Mouse (Mus musculus) gastrocnemius, postnatal 10 days (tissue): ENCODE data around the gene Ankrd6. TPM values are rescaled to one million over a fixed set of nuclear protein-coding genes. Genes with fewer than 3 reads are reported as not detected.

Source experiments
- DNase-seq: peaks from one replicate; pipeline ENCODE4 v3.0.0; 2021; ENCODE audit warnings: mixed read lengths
- total RNA-seq, 2 experiments: library from RNA; stranded (reverse); gene quantifications; 2 replicates each; pipeline ENCODE4 v1.2.3; 2021

Gene Ankrd6
- total RNA-seq, 2 experiments from 2014 or later, result 2.9 to 3.5 TPM

DNA sequence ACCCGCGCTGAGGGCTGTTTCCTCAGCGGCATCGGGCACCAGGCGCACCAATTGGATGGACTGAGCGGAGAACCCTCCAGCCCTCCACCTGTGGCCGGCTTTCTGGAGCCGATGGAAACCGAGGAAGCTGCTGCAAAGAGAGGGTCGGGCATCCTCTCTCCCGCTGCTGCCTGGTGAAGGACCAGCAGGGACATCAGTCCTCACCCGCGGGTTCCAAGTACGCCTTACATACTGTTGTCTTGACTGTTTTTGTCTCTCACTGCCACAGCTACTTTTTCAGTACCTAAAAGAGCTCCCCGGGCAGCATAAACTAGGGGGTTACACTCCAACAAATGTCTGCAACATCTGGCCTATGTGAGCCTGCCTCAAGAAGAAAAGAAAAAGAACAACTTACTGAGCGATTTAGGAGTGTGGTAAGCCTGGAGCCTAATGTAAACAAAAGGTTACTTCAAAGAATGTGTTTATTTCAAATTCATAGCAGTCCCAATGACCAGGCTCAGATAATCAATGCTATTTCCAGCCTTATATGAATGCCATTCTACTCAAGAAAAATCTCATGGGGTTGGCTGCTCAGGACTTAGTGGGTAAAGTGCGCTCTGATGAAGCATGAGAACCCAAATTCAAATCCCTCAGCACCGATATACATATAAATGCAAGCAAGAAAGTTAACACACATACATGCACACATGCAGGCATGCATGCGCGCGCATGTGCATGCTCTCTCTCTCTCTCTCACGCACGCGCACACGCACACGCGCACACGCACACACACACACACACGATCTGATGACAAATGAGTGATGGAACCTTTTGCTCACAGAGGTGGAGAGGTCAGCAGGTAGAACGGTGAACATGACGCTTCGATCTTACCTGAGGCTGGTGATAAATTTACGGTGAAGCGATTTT is 647 bp upstream of the Ankrd6 start:
- DNase-seq, result no peak

DNA sequence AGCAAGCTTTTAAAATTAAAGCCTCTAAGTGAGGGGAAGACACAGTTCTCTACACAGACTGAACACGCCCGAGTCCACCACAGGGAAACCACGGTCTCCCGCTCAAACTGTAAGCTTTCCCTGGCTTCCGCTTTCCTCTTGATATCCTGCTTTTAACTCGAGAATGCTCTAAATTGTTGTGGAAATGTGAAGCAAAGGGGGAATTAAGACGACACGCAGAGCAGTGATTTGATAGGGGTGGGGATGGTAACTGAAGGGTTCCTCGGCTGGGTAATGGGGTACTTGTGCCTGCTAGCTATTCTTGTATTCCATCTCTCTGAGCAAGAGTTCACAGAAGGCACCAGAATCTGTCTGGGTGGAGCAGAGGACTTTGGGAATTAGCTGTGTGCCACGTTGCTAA is 1.9 kb downstream of the Ankrd6 start:
- no peak for DNase-seq

GRCm38 (mm10) chr4:32947631-32948030 is 3.0 kb downstream of the Ankrd6 start:
- DNase-seq, result no peak

DNA sequence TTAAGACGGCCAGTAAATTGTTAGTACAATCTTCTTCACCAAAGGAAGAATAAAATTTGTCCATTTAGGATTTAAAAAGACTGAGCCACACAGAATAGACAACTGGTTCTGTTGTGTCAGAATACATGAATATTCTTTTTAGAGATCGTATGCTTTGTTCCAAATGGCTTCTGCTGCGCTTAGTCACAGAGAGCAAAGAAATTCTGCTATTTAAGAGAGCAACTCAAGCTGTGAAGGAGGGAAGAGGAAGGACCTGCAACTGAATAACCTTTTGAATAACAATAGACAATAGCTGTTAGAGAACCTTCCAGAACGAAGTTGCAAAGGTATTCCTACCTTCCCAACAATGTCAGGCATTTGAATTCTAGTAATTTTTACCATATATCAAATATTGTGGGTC is 9.7 kb downstream of the Ankrd6 start:
- DNase-seq, result no peak

- DNase-seq, result no peak
These were observed 10.7 kb downstream of the Ankrd6 start for GRCm38 (mm10) chr4:32939964-32940363.

- DNase-seq, result no peak
These were observed 11.1 kb downstream of the Ankrd6 start for GRCm38 (mm10) chr4:32939521-32939920.

DNA sequence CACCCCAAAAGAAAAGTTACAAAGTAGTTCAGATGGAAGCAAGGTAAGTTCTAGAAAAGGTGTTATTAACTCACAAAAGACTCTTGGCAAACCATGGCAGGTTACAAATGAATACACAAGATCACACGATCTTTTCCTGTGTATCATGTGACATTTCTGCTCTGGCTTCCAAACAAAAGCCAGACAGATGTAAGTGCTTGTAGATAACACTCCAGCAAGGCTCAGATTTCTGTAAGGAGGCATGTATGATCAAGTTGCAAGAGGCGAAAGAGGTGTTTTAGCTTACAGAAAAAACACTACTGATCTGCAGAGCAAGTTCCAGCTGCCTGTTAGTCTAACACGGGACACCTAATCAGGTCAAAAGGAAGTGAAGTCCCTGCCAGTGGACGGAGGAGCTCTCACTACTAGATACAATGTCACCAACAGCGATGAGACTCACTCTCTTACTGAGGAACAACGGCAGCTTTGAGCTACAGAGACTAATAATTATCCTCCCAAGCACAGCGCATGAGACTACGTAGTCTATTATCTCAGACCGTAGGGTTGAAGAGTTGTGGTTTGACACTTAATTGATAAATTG is 13.8 kb downstream of the Ankrd6 start:
- DNase-seq, result no peak

- DNase-seq, result no peak
These were observed 18.6 kb downstream of the Ankrd6 start for GRCm38 (mm10) chr4:32932056-32932455.

DNA sequence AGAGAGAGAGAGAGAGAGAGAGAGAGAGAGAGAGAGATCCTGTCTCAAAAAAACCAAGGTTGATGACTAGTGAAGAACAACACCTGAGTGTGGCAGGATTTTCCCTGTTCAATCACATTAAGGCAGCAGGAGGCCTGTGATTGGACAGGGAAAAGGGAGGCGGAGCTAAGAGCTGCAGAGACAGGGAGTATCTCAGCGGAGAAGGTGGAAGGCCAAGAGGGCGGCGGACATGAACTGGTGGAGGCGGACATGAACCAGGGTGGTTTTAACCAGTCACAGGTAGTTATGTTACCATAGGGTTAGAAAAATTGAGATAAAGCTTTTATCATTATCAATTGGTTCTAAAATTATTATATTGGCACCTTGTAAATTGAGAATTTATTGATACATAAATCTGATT is 20.9 kb downstream of the Ankrd6 start:
- DNase-seq, result no peak

DNA sequence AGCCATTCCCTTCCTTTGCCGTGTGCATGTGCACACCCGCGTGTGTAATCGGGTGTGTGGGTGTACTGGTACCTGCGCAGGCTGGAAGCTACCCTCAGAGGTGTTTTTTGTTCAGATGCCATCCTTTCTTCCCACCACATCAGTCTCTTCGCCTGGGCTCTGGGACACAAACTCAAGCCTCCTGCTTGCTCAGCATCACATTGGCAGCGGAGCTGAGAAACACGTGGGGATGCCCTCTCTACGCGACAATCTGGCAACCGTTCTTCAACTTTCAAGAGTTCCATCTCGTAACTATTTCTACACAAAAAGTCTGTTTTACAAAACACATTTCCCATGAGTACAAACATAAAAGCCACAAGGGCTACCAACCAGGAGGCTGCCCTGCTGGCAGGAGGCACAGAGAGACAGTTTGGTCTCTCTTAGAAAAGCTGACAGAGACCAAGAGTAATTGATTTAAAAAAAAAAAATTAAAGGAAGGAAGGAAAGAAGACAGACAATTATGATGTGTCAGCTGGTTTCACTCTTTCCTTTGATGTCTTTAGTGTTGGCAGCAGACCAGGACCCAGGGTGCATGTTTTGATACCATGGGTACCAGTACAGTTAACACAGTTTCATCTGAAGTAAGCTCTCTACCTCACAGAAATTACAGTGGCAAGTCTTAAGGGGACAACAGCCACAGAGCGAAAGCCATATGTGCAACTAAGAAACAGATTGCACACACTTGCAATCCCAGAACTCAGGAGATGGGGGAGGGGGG is 21.8 kb downstream of the Ankrd6 start:
- DNase-seq, result no peak

DNA sequence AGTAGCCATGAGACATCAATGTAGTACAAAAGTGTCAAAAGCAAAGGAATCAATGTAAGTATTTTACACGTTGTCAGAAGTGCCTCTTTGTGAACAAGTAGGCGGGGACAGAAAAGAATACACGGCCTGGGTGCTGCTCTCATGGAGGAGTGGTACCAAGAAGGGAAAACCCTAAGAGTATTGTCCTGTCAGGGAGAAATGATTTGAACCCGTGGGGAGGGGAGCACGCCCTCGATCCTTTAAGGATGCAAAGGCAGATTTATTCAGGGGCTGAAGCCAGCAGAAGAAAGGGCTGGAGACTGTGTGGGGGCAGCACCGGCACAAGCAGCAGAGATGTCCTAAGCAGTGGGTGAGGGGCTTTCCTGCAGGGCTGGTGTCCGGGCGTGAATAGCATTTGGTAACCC is 26.7 kb downstream of the Ankrd6 start:
- no peak for DNase-seq

- DNase-seq, result peak; percentile 22
These were observed 27.2 kb downstream of the Ankrd6 start for GRCm38 (mm10) chr4:32923436-32923835.

GRCm38 (mm10) chr4:32922871-32923270 is 27.8 kb downstream of the Ankrd6 start:
- no peak for DNase-seq

DNA sequence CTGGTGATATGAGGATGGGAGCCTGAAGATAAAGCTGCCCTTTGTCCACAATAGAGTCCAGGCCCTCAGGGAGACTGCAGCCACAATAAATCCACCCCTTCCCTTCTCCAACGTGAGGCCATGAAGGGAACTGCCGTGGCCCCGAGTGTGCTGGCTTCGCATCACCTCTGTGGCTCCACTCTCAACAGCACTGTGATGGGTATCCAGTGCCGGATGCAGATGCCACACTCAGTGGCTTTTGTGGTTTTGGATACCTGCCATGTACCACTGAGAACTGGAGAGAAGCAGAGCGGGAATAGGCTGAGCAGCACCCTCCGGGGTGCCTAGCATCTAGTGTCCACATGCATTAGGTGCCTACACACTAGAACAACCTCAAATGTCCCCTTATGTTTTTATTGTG is 29.8 kb downstream of the Ankrd6 start:
- no peak for DNase-seq

GRCm38 (mm10) chr4:32918571-32918970 is 32.1 kb downstream of the Ankrd6 start:
- DNase-seq, result no peak

GRCm38 (mm10) chr4:32916689-32917385 is 33.8 kb downstream of the Ankrd6 start:
- no peak for DNase-seq

- no peak for DNase-seq
These were observed 34.7 kb downstream of the Ankrd6 start for GRCm38 (mm10) chr4:32915928-32916327.

GRCm38 (mm10) chr4:32909996-32910395 is 40.6 kb downstream of the Ankrd6 start:
- no peak for DNase-seq

DNA sequence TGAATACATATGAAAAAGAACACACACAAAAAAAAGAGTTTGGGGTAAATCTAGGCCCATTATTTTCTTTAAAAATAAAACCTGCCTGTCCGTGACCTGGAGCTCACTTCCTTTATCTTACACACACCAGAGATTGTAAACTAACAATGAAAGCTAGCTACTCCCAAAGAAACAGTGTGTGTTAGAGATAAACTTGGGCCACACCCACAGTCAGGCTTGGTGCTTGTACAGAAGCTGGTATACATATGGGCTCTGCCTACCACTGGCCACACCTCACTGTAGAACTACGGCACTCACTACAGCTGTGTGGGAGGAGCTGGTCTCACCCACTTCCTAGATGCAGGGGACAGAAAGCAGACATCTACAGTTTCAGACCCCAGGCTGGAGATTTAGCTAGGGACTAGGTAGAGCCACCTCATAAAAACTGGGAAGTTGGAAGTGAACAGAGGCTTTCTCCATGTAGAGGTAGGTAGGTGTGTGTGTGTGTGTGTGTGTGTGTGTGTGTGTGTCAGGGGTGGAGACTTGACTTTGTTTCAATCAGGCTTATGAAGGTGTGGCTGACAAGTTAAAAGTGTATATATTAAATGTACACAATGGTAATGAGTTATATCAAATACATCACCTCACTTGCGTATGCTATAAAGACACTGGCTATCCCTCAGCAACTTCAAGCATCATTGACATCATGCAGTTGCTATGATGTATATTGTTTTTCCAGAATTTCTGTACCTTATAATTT is 41.2 kb downstream of the Ankrd6 start:
- no peak for DNase-seq

GRCm38 (mm10) chr4:32907631-32908030 is 43.0 kb downstream of the Ankrd6 start:
- no peak for DNase-seq

DNA sequence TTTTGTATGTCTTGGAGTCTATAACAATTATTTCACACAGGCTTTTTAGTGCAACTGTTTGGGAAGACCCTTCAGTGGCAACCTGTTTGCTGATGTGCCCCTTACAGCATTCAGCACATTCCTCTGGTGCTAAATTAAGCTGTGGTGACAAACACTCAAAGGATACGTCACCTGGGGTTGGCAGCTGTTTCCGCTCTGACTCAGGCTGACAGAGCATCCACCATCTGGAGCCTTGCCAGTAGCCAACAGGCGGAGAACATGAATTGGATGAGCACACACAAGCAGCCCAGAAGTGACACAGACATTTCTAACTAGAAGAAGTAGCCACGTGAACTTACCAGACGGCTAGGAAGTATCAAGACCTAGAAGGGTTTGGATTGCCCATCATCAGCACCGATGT is 44.0 kb downstream of the Ankrd6 start:
- peak; percentile 62 for DNase-seq

DNA sequence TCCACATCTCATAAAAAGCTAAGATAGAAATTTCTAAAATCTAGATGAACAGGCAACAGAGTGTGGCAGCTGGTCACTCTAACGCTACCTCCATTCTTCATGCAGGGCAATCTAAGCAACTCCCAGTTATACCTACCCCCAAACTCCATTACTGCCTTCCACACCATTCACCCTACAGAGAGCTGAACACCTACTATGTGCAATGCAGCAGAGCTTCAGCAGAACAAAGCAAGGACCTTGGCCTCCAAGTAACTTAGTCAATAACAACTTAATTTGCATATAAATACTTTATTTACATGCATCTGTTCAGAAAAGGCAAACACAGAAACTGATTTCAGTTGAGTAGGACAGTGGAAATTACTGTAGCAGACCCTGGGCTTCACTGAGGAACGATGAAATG is 44.7 kb downstream of the Ankrd6 start:
- no peak for DNase-seq
